Mouse (Mus musculus) midbrain, embryonic 14.5 days (tissue): ENCODE data around the gene Ilvbl. TPM values are rescaled to one million over a fixed set of nuclear protein-coding genes. Genes with fewer than 3 reads are reported as not detected.
A peak's percentile ranks its signal among the peaks of the same experiment; 100 is the strongest.

Experiments
- ATAC-seq: fragments of 200-750 bp; cut with Nextera tagmentation; 2 replicates; pipeline ENCODE4 v1.8.0; 2017; ENCODE audit warnings: moderate number of reproducible peaks, moderate library complexity; ENCODE audit not compliant: low FRiP score, low TSS enrichment
- DNase-seq: peaks from one replicate; pipeline ENCODE4 v3.0.0-alpha.2; 2015
- H3K27ac ChIP-seq: fragments of 300-500 bp; sonication (generic); replicated peaks from 2 replicates; pipeline ENCODE4 v1.5.1; 2014; ENCODE audit warnings: mild to moderate bottlenecking, low read depth, low read length, moderate library complexity
- H3K27me3 ChIP-seq: fragments of 300-500 bp; sonication (generic); 2 replicates; pipeline ENCODE4 v1.6.1; 2014; ENCODE audit warnings: low read length, control low read depth, mixed read lengths; ENCODE audit not compliant: control insufficient read depth, insufficient read depth
- H3K36me3 ChIP-seq: fragments of 300-500 bp; sonication (generic); 2 replicates; pipeline ENCODE4 v1.6.1; 2014; ENCODE audit warnings: low read length, control low read depth; ENCODE audit not compliant: control insufficient read depth, insufficient read depth
- H3K4me1 ChIP-seq: fragments of 300-500 bp; sonication (generic); 2 replicates; pipeline ENCODE4 v1.6.1; 2014; ENCODE audit warnings: mild to moderate bottlenecking, antibody characterized with exemption, low read length, control low read depth; ENCODE audit not compliant: control insufficient read depth, insufficient read depth
- H3K4me2 ChIP-seq: fragments of 300-500 bp; sonication (generic); 2 replicates; pipeline ENCODE4 v1.6.1; 2014; ENCODE audit warnings: mild to moderate bottlenecking, low read length, moderate library complexity
- H3K4me3 ChIP-seq: fragments of 300-500 bp; sonication (generic); replicated peaks from 2 replicates; pipeline ENCODE4 v1.5.1; 2014; ENCODE audit warnings: low read depth, low read length
- H3K9ac ChIP-seq: fragments of 300-500 bp; sonication (generic); replicated peaks from 2 replicates; pipeline ENCODE4 v1.6.1; 2014; ENCODE audit warnings: mild to moderate bottlenecking, low read length, moderate library complexity
- H3K9me3 ChIP-seq: fragments of 300-500 bp; sonication (generic); 2 replicates; pipeline ENCODE4 v1.6.1; 2016; ENCODE audit warnings: low read length, control low read depth, mixed read lengths; ENCODE audit not compliant: control insufficient read depth
- WGBS: fragments of 180-500 bp; shearing (Covaris S2); extraction: QIAGEN DNeasy Blood & Tissue Kit; methylation state at CpG from one replicate; pipeline ENCODE4 v1.1.7; 2014; 5-methylcytosine and 5-hydroxymethylcytosine counted together
- polyA plus RNA-seq: library from polyadenylated mRNA; unstranded; fragments of >200 nt; fragmentation: Nextera tagmentation; extraction: Ambion mirVana; gene quantifications from 2 replicates; pipeline ENCODE4 v1.2.1, GENCODE M21; 2014

The Ilvbl gene
- polyA plus RNA-seq, 1 experiment from 2014 or later = 46.4 TPM

DNA sequence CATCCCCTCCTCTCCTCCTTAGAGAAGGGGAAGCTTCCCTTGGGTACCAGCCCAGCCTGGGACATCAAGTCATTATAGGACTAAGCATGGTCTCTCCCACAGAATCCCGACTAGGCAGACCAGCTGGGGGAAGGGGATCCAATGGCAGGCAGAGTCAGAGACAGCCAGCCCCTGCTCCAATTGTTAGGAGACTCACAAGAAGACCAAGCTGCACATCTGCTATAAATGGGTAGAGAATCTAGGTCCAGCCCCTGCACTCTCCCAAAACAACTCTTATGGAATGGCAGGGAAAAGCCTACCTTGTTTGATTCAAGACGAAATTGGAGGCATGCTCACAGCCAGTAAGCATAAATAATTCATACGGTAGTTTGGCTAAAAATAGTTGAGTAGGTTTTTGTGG, 920 bp upstream of the Ilvbl start:
- ATAC-seq (no peak), DNase-seq (no peak)
- WGBS = 75% methylated on average over 3 of the region's 3 CpGs
- H3K9me3 ChIP-seq = no peaks in the 10 kb centered on the region
- no peak overlapping the region for H3K4me3 ChIP-seq
- H3K4me1 ChIP-seq = peaks cover 7% of the 10 kb centered on the region; the same call in 1 of the 2 replicates
- H3K27me3 ChIP-seq = no peaks in the 10 kb centered on the region
- peaks cover 10% of the 10 kb centered on the region; the same call in 1 of the 2 replicates for H3K36me3 ChIP-seq
- H3K9ac ChIP-seq = no peak overlapping the region
- H3K4me2 ChIP-seq = no peak overlapping the region; the same call in 1 of the 2 replicates
- H3K27ac ChIP-seq = no peak overlapping the region

DNA sequence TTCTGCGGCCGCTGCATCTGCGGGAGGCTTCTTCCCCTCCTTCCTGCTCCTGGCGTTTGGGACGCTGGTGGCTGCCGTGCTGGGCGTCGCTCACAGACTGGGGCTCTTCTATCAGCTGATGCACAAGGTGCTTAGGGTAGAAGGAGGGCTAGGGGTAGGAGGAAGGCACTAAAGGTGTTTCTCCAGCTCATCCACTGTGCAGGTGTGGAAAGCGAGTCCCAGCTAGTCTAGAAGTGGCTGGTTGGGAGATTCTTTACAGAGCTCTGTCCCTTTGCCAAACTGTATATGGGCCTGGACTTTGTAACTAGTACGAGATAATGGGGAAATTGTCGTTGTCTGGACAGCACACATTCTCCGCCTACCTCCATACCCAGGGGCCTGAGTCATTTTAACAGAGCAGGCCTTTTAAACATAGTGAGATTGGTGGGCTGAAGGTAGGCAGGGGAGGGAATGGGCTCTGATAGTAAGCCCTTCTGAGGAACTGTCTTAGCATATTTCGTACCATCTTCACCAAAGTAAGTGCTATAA, 1.0 kb downstream of the Ilvbl start:
- ATAC-seq = peak; percentile 47
- WGBS = 17% methylated on average over 13 of the region's 13 CpGs
- H3K4me3 ChIP-seq = peak overlapping the region; percentile 60

DNA sequence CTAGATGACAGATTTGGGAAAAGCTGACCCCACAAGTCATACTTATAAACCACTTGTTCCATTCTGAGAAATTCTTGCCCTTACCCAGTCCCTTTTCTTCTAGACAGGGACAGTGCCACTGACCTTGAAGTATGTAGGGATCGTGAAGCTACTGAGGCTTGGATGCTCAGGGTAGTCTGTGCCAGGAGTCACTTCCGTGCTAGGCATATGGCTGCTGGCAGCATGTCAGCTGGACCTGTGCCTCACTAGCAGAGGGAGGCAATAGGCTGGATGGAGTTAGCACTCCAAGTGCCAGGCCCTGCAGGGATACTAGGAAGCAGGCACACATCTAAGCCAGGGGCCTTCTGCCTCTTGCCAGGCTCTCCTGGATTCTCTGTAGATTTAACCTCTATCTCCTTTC, 1.5 kb downstream of the Ilvbl start:
- 0 out of 2 replicates have a peak overlapping the region, but pooled peaks have one; percentile 1 for H3K9ac ChIP-seq
- H3K4me3 ChIP-seq = no peak overlapping the region
- peaks cover 7% of the 10 kb centered on the region; the same call in 1 of the 2 replicates for H3K4me1 ChIP-seq
- H3K36me3 ChIP-seq = peaks cover 28% of the 10 kb centered on the region
- 80% methylated on average over 2 of the region's 2 CpGs for WGBS
- H3K4me2 ChIP-seq = peak overlapping the region; percentile 73
- no peak for ATAC-seq
- no peaks in the 10 kb centered on the region for H3K9me3 ChIP-seq
- H3K27me3 ChIP-seq = no peaks in the 10 kb centered on the region
- DNase-seq = peak; percentile 46
- no peak overlapping the region for H3K27ac ChIP-seq

More for the DNA sequence above, 1.0 kb downstream of the Ilvbl start:
- peaks cover 7% of the 10 kb centered on the region; the same call in 1 of the 2 replicates for H3K4me1 ChIP-seq
- H3K36me3 ChIP-seq = peaks cover 26% of the 10 kb centered on the region
- peak overlapping the region; percentile 70 for H3K9ac ChIP-seq
- H3K27ac ChIP-seq = peak overlapping the region; percentile 81
- DNase-seq = no peak
- H3K27me3 ChIP-seq = no peaks in the 10 kb centered on the region
- no peaks in the 10 kb centered on the region for H3K9me3 ChIP-seq
- peak overlapping the region; percentile 73 for H3K4me2 ChIP-seq

DNA sequence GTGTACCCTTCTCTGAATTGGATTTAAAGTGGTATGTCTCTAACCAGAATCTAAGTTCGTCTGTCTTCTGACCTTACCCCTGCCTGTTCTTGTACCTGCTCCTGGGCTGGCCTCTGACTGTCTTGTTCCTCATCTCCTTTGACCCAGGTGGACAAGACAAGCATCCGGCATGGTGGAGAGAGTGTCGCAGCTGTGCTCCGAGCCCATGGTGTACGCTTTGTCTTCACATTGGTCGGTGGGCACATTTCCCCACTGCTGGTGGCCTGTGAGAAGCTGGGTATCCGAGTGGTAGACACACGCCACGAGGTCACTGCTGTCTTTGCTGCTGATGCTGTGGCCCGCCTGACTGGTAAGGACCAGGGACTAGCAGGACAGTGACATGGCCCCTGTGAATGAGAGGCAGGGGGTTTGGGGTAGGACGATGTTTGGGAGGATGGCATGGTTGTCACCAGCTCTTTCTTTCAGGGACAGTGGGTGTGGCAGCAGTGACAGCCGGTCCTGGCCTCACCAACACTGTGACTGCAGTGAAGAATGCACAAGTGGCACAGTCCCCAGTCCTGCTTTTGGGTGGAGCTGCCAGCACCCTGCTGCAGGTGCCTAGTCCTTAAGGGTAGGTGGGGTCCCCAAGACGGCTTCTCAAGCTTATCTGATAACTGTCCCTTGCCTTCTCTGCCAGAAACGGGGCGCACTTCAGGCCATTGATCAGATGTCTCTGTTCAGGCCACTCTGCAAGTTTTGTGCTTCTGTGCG, 2.5 kb downstream of the Ilvbl start:
- H3K27me3 ChIP-seq = no peaks in the 10 kb centered on the region
- ATAC-seq = no peak
- 94% methylated on average over 16 of the region's 16 CpGs for WGBS

DNA sequence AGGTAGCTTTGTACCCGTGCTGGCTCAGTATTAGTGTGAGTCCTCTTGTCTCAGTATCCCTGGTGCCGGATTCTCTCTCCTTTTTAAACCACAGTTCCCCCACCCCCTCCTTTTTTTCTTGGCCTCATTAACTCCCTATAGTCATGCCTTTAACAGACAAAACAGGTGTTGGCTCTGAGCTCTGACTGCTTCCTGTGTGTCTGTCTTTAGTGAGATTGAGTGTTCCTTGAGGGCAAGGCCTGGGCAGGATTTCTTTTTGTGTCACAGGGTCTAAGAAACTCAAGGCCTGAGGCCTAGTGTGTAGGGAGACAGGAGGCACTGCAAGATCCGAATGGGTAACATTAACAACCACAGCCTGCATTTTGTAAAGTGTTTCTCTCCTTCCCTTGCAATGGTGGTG, 4.1 kb downstream of the Ilvbl start:
- no peak for ATAC-seq
- Histone ChIP-seq H3K27ac (no peak overlapping the region), H3K9me3 (no peaks in the 10 kb centered on the region), H3K4me2 (no peak overlapping the region), H3K36me3 (peaks cover 42% of the 10 kb centered on the region), H3K27me3 (no peaks in the 10 kb centered on the region), H3K4me3 (no peak overlapping the region), H3K9ac (no peak overlapping the region), H3K4me1 (peaks cover 7% of the 10 kb centered on the region; the same call in 1 of the 2 replicates)
- DNase-seq = no peak
- 82% methylated on average over 3 of the region's 3 CpGs for WGBS

More for the DNA sequence above, 2.5 kb downstream of the Ilvbl start:
- DNase-seq = no peak
- H3K4me2 ChIP-seq = no peak overlapping the region
- H3K36me3 ChIP-seq = peaks cover 37% of the 10 kb centered on the region
- no peaks in the 10 kb centered on the region for H3K9me3 ChIP-seq
- no peak overlapping the region for H3K9ac ChIP-seq
- no peak overlapping the region for H3K27ac ChIP-seq
- H3K4me3 ChIP-seq = no peak overlapping the region
- peaks cover 7% of the 10 kb centered on the region; the same call in 1 of the 2 replicates for H3K4me1 ChIP-seq

DNA sequence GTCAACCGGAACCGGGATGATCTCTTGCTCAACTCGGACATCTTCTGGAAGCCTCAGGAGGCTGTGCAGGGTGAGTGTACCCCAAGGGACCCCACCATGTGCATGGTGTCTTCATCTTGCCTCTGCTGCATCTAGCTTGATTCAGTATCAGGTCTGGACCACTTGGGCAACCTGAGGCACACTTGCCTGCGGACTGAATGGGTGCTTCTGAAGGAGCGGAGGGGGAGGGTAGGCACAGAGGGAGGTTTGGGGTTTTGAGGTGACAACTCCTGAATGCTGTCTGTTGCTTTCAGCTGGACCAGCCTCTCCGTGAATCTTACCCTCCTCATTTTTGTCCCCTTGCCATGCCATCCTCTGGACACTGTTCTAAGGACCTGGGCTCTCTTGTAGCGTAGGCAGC, 7.0 kb downstream of the Ilvbl start:
- peaks cover 65% of the 10 kb centered on the region for H3K36me3 ChIP-seq
- ATAC-seq = no peak

DNA sequence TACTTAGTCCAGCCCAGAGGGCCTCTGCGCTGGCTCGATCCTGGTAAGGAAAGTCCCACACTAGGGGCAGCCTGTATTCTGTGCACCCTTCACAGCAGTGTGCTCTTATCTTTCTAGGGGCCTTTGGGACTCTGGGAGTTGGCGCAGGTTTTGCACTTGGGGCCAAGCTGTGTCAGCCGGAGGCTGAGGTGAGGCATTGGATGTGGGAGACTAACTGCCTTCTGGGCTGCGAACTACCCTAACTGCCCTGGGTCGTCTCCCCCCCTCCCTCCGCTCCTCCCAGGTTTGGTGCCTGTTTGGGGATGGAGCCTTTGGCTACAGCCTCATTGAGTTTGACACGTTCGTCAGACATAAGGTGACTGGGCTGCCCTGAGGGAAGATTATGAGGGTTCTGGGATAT, 9.2 kb downstream of the Ilvbl start:
- DNase-seq = no peak
- H3K36me3 ChIP-seq = peaks cover 59% of the 10 kb centered on the region
- ATAC-seq = no peak
- 81% methylated on average over 9 of the region's 9 CpGs for WGBS
- no peak overlapping the region for H3K27ac ChIP-seq
- no peak overlapping the region for H3K4me2 ChIP-seq
- H3K4me3 ChIP-seq = no peak overlapping the region
- no peak overlapping the region for H3K9ac ChIP-seq
- no peaks in the 10 kb centered on the region for H3K4me1 ChIP-seq
- no peaks in the 10 kb centered on the region for H3K27me3 ChIP-seq
- no peaks in the 10 kb centered on the region for H3K9me3 ChIP-seq

More for the DNA sequence above, 7.0 kb downstream of the Ilvbl start:
- Histone ChIP-seq H3K27me3 (no peaks in the 10 kb centered on the region), H3K9me3 (no peaks in the 10 kb centered on the region), H3K4me1 (no peaks in the 10 kb centered on the region), H3K27ac (no peak overlapping the region), H3K4me2 (no peak overlapping the region), H3K4me3 (no peak overlapping the region), H3K9ac (no peak overlapping the region)
- 94% methylated on average over 7 of the region's 7 CpGs for WGBS
- no peak for DNase-seq

DNA sequence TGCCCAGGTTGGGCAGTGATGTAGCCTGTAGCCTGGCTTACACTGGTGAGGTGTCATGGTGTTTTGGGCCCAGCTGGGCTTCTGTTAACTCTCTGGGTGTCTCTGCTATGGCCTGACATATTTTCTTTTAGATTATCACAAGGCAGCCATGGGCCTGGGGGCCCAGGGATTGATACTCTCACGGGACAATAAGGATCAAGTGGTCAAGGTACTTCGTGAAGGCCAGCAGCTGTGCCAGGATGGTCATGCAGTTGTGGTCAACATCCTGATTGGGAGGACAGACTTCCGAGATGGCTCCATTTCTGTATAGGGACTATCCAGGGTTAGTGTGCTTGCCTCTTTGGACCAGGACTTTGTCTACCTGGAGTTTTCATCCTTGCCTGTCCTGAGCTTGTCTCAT, 9.8 kb downstream of the Ilvbl start:
- no peaks in the 10 kb centered on the region for H3K27me3 ChIP-seq
- no peak overlapping the region for H3K4me3 ChIP-seq
- ATAC-seq = no peak
- peaks cover 57% of the 10 kb centered on the region for H3K36me3 ChIP-seq
- H3K9ac ChIP-seq = no peak overlapping the region
- DNase-seq = no peak
- 85% methylated on average over 3 of the region's 3 CpGs for WGBS
- H3K4me2 ChIP-seq = no peak overlapping the region
- H3K9me3 ChIP-seq = no peaks in the 10 kb centered on the region
- no peaks in the 10 kb centered on the region for H3K4me1 ChIP-seq
- H3K27ac ChIP-seq = no peak overlapping the region

DNA sequence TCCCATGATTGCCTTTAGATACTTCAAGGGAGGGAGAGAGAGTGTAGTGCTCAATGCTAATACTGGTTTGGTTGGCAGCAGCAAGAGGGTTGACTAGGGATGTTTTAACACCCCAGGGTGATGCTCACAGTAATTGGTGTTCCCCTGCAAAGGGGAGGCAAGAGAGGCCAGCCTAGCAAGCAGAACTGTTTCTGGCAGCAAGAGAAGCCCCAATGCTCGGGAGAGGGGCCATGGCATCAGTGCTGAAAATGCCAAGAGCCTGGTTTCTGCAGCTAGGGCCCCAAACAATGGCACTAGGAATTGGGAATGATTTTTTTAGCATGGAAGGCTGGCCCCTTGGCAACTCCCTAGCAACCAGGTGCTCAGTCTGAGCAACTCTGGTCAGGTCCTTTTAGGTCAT, 10.8 kb downstream of the Ilvbl start:
- DNase-seq (no peak), ATAC-seq (no peak)
- no peak overlapping the region for H3K4me3 ChIP-seq
- H3K36me3 ChIP-seq = peaks cover 50% of the 10 kb centered on the region
- no peak overlapping the region for H3K27ac ChIP-seq
- H3K9me3 ChIP-seq = no peaks in the 10 kb centered on the region
- WGBS = 81% methylated on average over 1 of the region's 1 CpGs
- no peak overlapping the region for H3K4me2 ChIP-seq
- H3K4me1 ChIP-seq = no peaks in the 10 kb centered on the region
- no peaks in the 10 kb centered on the region for H3K27me3 ChIP-seq
- no peak overlapping the region for H3K9ac ChIP-seq
